Mouse (Mus musculus) mouse trophoblast stem cell (cell line): ENCODE measurements around the gene Ubr2.

Experiments
- in situ Hi-C, 2 experiments: fragments of 300-500 bp; cut with MseI, MboI; formaldehyde crosslinking; loops; 2 replicates in 1 of 2; 3 replicates in 1 of 2; pipeline ENCODE4 v1.15.1; 2025

The Ubr2 gene

GRCm38 (mm10) chr17:46929277-46929676, 81.1 kb downstream of the Ubr2 start:
- in situ Hi-C loops, result no loop called here

- in situ Hi-C loops, result no loop called here
Measured at GRCm38 (mm10) chr17:46927781-46928180, 82.6 kb downstream of the Ubr2 start.

GRCm38 (mm10) chr17:46926941-46927340, 83.4 kb downstream of the Ubr2 start:
- in situ Hi-C loops, result no loop called here

GRCm38 (mm10) chr17:46926192-46926591, 84.2 kb downstream of the Ubr2 start:
- in situ Hi-C loops, result no loop called here

- in situ Hi-C loops, result no loop called here
Measured at GRCm38 (mm10) chr17:46920855-46921254, 89.5 kb downstream of the Ubr2 start.

GRCm38 (mm10) chr17:46918951-46919350, 91.4 kb downstream of the Ubr2 start:
- in situ Hi-C loops, result no loop called here

- in situ Hi-C loops, result no loop called here
Measured at GRCm38 (mm10) chr17:46915129-46915528, 95.2 kb downstream of the Ubr2 start.

- in situ Hi-C loops, result no loop called here
Measured at GRCm38 (mm10) chr17:46912331-46912730, 98.0 kb downstream of the Ubr2 start.

- in situ Hi-C loops, result no loop called here
Measured at GRCm38 (mm10) chr17:46910186-46910585, 100.2 kb downstream of the Ubr2 start, which contains the start of gene Prph2. Prph2 (plus strand) TSS chr17:46910459.

GRCm38 (mm10) chr17:46903876-46904490, 106.4 kb downstream of the Ubr2 start:
- in situ Hi-C loops, result no loop called here

- in situ Hi-C loops, result no loop called here
Measured at GRCm38 (mm10) chr17:46900941-46901340, 109.4 kb downstream of the Ubr2 start.

- in situ Hi-C loops, result no loop called here
Measured at GRCm38 (mm10) chr17:46897221-46897950, 113.0 kb downstream of the Ubr2 start.

GRCm38 (mm10) chr17:46895426-46895825, 114.9 kb downstream of the Ubr2 start:
- in situ Hi-C loops, result no loop called here

- in situ Hi-C loops, result no loop called here
Measured at GRCm38 (mm10) chr17:46890843-46891594, 119.3 kb downstream of the Ubr2 start.

GRCm38 (mm10) chr17:46890116-46890815, 120.1 kb downstream of the Ubr2 start, which contains the start of gene Tbcc:
Tbcc (plus strand) TSS chr17:46890684.
- in situ Hi-C loops, result no loop called here

GRCm38 (mm10) chr17:46889450-46890084, 120.8 kb downstream of the Ubr2 start:
- in situ Hi-C loops, result loop anchor here in 1 of 2 experiments (5.0 kb wide), 1 partner anchor 102 kb away; no protein-coding TSS in a partner anchor

- in situ Hi-C loops, result loop anchor here in 1 of 2 experiments (5.0 kb wide), 1 partner anchor 101 kb away; no protein-coding TSS in a partner anchor
Measured at GRCm38 (mm10) chr17:46888511-46889212, 121.7 kb downstream of the Ubr2 start.

- in situ Hi-C loops, result loop anchor here in 1 of 2 experiments (5.0 kb wide), 1 partner anchor 99 kb away; no protein-coding TSS in a partner anchor
Measured at GRCm38 (mm10) chr17:46885910-46886643, 124.3 kb downstream of the Ubr2 start.

- in situ Hi-C loops, result loop anchor here in 1 of 2 experiments (5.0 kb wide), 1 partner anchor 98 kb away; no protein-coding TSS in a partner anchor
Measured at GRCm38 (mm10) chr17:46885218-46885909, 125.0 kb downstream of the Ubr2 start.
